Mouse (Mus musculus) heart, postnatal 0 days (tissue): ENCODE data around the gene Tmie.

ENCODE experiments used
- CTCF ChIP-seq: IDR thresholded peaks from 2 replicates; pipeline ENCODE4 v1.5.1; 2016; ENCODE audit warnings: antibody characterized with exemption, control low read depth, low read depth
- EP300 ChIP-seq: IDR thresholded peaks from 2 replicates; pipeline ENCODE4 v1.6.1; 2016; ENCODE audit warnings: antibody characterized with exemption, low read depth

DNA sequence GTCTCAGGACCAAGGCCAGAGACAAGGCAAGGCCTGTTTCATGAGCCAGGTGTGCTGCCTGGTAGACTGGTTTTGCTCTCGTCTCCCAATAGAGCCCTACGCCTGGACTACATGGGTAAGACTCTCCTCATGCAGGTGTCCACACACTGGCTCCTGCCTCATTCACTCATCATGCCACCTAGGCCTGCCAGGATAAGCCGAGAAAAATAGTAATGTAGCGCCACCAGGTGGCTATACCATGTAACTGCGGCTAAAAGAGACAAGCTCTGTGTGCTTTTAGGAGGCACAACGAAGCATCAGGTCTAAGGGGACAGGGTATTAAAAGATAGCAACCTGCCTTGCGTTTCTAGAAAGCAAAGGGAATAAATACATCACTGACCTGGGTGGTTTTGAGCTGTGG lies 8.9 kb downstream of the Tmie start:
- TF ChIP-seq CTCF: peak; percentile 78
- TF ChIP-seq EP300: no peak
